Mouse (Mus musculus) embryo, embryonic 9.5 days (tissue): ENCODE measurements around the gene Taf6.
A peak's percentile ranks its signal among the peaks of the same experiment; 100 is the strongest.
"Not testable (repeated sequence)": the region's sequence is repeated elsewhere in the genome, so short reads cannot be mapped to it uniquely, and the experiment has no call there.

ENCODE experiments used
- DNase-seq: peaks from one replicate; pipeline ENCODE4 v3.0.0-alpha.2; 2017; ENCODE audit errors: extremely low spot score

Gene Taf6

DNA sequence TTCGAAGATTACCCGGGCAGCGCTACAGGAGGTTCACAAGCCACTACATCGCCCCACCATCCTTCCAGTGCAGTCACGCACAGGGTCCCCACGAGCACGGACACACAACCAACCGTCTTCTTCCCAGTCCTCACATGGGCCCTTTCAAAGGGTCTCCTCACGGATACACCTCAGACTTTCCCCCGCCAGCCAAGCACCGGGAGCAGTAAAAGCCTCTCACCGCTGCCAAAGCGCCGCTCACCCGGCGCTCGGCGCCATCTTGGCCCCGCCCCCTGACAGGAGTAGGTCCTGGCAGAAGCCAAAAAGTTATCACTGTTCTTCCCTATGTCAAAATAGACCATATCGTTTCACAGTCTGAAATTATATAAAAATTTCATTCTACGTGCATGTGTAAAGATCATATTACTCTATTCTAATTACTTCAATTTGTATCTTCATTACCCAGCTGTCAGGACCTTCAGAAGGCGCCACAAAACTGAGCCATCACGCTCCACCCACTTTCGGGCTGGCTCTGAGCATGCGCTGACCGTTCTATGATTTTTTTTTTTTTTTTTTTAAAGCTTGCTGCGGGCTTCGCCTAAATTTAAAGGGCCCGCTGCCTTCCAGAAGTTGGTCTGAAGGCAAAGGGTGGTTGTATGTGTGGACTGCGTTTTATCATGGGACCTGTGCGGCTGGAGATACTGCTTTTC, at the start of gene Taf6, which contains the start of gene Cnpy4:
TSS of gene Taf6 (minus strand) at position 502 of the 689 bp plus-strand sequence.
TSS of gene Cnpy4 (plus strand) at position 536 of the 689 bp plus-strand sequence.
- peak; percentile 88 for DNase-seq

DNA sequence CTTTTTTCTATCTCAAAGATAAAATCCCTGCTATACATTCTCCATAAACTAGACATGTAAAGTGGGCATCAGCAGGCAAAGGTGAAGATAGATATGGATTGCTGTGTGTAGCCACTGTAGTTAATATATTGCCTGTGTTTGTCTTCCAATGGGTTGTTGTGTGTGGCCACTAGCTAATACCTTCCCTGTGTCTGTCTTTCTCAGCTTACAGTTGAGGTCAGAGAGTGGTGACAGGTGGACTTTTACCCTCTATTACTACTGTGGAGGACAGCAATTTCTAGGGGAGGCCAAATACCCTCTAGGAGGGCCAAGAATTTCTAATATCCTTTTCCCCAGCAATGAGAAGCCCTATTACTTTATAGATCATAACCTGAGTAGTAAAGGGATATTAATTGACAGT, 47.0 kb upstream of the Taf6 start:
- no peak for DNase-seq

DNA sequence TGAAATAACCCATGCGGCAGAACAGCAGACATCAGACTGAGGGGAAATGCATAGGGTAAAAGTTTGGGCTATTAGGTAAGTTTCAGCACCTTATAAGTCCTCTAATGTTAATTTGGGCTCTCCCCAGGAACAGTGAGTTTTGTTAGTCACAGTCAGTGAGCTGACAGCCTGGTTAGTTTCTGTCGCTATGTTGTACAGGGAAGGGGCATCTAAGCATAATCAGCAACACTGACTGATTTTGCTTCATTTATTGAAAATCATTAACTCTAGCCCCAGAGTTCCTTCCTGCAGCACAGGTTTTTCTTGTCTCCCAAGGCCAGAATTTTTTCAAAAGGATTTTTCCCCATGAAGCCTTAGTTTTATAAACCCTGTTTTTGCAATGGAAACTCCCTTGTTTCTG, 46.5 kb upstream of the Taf6 start:
- DNase-seq = no peak

DNA sequence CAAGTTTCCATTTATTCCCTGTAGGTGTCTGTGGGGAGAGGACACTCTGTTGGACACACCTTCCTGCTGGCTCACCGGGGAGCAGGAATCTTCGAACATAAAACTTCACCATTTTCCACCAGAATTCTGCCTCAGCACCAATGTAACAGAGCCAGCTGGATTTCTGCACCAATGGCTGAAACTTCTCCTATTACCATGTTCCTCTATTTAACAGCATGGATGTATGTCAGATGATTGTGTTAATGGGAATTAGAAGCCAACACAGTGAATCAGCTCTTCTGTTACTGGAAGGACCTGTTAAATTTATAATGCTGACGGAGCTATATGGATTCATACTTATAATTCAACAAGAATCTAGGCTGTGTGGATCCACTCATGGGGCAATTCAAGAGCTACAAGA, 42.3 kb upstream of the Taf6 start:
- DNase-seq = no peak

DNA sequence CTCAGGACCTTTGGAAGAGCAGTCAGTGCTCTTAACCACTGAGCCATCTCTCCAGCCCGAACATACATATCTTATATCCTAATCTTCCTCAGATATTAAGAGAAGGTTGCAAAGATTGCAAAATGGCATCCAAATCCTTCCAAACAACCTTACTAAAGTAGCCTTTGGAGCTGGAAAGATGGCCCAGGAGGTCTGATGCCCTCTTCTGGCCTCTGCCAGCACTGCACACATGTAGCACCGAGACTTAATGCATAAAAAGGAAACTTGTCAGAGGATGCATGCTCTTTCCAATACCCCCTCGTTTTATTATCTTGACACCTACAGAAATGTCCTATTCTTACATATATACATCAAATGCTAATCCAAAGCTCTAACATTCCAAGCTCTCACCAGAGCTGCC, 40.8 kb upstream of the Taf6 start:
- no peak for DNase-seq

DNA sequence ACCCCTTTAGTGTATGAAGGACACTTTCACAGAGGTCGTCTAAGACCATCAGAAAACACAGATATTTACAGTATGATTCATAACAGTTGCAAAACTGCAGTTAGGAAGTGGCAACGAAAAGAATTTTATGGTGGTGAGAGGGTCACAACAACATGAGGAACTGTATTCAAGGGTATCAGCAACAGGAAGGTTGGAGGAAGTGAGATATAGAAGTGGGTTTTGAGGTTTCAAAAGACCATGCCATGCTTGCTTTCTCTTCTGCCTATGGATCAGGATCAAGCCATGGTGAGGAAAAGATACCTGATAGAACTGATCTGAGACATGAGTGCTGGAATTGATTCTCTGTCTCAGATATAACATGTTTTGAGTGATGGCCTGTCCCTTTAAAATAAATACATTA, 40.1 kb upstream of the Taf6 start:
- no peak for DNase-seq

DNA sequence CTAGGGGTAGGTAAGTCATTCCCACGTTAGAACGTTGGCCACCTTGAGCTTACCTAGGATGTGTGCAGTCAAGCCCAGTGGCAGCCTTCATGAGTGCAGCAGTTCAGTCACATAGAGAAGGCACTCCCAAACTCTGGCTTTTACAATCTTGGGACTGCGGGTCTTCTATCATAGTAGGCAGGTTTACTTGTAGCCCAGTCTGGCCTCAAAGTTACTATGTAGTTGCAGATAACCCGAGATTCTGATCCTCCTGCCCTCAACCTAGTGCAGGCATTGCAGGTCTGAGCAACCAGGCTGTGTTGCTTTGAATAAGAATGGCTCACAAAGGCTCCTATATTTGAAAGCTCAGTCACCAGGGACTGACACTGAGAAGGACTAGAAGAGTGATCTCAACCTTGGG, 39.2 kb upstream of the Taf6 start:
- no peak for DNase-seq

DNA sequence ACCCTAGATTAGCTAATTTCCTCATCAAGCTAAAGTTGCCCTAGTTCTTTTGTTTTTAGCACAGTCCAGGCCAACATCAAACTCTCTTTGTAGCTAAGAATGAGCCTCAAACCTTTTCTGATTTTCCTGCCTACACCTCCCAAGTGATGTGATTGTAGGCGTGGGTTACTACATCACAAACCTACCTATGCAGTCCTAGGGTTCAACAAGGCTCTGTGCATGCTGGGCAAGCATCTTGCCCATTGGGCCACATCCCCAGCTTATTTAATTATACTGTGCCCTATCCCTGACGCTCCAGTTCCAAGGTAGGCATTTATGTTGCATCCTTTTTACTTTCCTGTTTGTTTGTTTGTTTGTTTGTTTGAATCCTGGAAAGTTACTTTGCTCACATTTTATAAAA, 38.4 kb upstream of the Taf6 start, which contains the start of gene Nxpe5:
TSS of gene Nxpe5 (plus strand) at position 199 of the 400 bp plus-strand sequence.
- no peak for DNase-seq

DNA sequence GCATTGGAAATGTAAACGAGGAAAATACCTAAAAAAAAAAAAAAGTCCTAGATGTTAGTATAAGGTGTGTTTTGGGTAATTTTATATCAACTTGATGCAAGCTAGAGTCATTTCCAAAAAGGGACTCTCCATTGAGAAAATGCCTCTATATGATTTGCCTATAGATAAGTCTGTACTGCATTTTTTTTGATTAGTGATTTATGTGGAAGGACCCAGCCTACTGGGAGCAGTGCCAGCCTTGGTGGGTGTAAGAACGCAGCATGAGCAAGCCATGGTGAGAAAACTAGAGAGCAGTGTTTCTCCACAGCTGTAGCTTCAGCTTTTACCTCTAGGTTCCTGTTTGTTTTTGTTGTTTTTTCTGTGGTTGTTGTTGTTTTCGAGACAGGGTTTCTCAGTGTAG, 36.0 kb upstream of the Taf6 start:
- no peak for DNase-seq

DNA sequence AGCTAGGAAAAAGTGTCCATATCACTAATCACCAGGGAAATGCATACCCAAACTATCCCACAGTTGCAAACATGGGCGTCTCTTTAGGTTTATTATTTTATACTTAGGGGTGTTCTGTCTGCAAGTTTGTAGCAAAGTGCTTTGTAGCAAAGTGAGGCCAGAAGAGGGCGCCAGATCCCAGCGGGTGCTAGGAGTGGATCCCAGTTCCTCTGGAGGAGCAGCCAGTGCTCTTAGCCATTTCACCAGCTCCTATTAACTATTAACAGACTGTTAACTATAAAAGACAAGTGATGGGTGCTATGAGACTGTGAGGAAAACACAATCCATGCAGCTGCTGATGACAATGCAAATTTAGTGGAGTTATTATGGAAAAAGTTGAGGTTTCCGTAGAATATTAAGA, 34.9 kb upstream of the Taf6 start:
- peak; percentile 65 for DNase-seq

DNA sequence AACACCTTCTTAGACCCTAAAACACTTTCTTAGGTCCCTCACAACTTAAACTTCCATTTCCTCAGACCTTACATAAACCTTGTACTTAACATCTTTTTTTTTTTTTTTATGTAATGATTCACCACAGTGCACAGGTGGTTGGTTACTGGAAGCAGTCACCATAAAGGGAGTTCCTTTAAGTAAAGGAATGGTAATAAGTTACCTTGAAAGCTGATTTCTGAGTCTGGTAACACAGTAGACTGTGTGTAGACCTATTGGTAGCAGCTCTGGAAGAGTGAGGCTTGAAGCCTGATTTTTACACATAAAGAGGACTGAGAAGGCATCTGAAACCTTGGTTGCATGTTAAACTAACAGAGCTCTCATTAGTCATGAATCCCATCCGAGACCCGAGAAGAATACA, 32.6 kb upstream of the Taf6 start:
- DNase-seq = no peak

DNA sequence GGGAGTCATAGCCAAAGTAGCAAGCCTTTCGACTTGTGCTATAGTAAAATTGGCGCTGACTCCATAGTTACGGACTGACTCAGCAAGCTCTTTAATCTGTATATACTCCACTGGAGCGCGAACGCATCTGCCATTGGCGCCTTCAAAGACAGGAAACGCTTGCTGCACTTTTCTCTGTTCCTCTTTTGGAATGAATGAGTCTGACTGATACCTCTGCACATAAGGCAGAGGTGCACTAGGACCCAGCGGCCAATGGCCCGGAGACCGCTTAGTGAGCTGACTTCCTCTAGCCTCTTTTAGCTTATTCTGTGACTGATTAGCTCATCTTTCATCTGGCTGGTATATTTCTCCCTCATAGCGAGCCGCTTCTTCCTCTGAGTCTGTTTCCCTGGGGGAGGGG, 29.4 kb upstream of the Taf6 start:
- DNase-seq = not testable (repeated sequence)

DNA sequence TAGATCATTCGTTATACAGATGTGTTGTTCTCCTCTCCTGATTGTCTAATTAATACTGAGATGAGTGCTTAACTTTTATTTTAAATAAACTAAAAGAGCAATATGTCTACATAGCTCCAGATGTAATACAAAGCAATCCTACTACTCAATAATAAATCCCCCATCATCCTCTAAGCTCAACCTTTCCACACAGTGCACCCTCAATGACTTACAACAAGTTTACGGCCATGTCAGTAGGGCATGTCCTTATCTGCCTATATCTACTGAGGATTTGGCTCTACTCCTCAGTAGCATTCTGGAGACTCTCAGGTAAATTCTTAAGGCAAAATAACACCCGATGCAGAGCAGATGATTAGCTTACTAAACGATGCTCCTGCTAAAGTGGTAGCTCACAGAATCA, 20.6 kb upstream of the Taf6 start:
- no peak for DNase-seq

DNA sequence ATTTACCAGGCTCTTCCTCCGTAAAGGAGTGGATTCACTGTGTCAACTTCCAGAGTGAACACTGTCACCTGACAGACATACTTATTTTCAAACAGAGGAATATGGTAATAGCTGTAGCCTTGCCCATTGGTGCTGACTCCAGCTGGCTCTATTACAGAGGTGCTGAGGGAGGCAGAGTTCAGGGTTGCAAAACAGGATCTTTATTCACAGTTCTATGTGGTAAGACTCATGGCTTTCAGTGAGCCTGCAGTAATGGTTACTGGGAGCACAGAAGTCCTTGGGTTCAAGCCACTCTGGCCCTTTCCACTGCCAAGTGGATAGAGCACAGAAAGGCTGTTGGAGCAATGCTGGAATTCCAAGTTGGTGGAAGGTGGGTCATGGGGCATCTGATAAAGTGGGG, 20.0 kb upstream of the Taf6 start:
- DNase-seq = no peak

DNA sequence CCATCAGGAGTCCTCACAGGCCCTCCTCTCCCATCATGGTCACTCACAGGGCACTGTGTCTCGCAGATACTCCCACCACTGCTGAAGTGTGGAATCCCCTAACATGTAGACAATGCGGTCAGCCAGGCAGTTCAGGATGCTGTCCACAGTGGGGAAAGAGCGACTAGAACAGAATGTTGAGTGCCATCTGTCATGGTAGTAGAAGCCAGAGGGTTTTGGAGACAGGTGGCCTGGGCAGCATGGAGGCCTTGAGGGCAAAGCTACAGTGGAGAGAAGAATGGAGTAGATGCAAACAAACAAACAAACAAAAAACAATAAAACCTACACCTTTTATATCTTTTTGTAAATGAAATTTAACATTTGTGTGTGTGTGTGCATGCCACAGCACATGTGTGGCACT, 14.8 kb upstream of the Taf6 start:
- no peak for DNase-seq

DNA sequence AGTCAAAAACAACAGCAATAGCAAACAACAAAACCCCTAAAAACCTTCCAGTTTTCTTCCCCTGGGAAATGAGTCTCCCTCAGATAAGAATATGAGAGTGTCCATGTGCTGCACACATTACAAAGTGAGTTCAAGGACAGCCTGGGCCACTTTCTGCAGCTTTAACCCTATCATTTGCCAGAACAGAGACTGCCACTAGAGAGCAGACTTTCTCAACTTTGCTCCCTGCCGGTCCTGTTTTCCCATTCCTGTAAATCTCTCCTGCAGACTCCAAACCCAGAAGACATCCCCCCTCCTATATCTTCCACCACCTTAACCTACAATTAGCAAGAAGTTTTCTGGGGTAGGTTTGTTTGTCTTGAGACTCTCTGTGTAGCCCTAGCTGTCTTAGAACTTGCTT, 12.3 kb upstream of the Taf6 start:
- no peak for DNase-seq

DNA sequence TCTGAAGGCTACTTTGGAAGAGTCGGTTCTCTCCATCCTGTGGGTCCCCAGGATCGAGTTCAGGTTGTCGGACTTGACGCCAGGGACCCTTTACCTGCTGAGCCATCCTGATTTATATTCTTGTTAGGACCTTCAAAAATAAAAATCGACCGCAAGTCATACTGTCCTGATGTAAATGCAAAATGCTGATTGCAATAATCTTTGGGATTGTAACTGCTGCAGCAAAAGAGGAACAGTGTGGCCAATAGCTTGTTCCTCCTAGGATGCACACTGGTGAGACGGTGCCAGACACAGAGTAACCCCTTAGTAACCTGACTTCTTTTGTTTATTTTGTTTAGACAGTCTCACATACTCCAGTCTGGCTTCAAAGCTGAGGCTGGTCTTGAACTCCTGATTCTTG, 8.2 kb upstream of the Taf6 start:
- DNase-seq = no peak

DNA sequence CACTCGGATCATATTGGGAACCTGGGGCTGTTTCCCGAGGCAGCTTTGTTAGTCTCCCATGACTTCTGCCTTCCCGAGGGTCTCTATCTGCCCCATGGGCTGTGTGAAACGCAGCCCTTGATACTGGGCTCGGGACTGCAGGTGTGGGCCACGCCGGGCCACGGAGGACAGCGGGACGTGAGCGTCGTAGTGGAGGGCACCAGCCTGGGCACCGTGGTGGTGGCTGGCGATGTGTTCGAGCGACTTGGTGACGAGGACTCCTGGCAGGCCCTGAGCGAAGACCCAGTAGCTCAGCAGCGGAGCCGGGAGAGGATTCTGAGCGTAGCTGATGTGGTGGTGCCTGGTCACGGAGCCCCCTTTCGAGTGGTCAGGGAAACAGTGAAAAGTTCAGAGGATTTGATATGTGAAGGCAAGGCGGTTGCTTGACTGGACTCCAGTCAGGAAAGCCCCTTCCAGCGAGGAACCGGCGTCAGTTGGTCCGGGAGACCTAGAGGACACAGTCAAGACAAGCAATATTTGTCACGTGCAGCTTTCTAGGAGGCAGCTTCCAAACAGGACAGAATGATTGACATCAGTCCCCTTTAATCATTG, 7.6 kb upstream of the Taf6 start:
- DNase-seq = peak; percentile 61

DNA sequence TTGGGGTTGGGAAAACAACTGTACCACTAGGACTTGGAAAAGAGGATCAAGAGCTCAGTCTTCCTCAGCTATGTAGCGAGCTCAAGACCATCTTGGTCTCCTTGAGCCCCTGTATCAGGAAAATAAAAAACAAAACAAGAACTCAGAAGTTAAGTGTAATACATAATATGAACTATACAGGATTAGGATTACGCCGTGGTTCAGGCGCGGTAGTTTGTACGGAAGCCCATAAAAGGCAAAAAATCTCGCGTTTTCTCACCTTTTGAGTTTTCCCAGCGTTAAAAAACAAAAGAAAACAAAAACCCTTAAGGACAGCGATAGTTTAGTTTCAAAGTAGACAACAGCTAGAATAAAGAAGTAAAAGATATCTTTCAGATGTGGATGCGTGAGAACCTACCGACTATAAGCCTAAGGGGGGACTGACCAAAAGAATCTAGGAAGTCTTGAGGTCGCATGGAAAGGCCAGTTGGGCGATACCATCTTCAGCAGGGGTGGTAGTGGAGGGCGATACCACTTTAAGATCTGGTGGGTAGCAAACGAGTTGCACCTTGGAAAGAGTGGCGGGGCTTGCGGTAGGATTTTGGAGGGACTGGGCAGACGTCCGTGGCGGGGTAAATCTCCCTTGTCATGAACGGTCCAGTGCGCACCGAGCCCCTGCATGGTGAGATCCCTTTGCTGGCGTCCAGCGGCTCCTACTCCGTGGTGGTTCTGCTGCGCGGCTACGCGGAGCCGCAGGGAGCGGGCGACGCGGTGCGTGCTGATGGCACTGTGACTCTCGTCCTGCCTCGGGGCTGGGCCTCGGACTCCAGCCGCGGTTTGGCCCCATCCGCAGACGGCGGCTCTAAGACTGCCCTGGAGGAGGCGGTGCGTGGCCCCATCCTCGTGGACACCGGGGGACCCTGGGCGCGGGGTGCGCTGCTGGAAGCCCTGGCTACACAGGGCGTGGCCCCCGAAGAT, 6.8 kb upstream of the Taf6 start, which contains the start of gene Mblac1:
TSS of gene Mblac1 (plus strand) at position 544 of the 957 bp plus-strand sequence.
- peak; percentile 92 for DNase-seq

DNA sequence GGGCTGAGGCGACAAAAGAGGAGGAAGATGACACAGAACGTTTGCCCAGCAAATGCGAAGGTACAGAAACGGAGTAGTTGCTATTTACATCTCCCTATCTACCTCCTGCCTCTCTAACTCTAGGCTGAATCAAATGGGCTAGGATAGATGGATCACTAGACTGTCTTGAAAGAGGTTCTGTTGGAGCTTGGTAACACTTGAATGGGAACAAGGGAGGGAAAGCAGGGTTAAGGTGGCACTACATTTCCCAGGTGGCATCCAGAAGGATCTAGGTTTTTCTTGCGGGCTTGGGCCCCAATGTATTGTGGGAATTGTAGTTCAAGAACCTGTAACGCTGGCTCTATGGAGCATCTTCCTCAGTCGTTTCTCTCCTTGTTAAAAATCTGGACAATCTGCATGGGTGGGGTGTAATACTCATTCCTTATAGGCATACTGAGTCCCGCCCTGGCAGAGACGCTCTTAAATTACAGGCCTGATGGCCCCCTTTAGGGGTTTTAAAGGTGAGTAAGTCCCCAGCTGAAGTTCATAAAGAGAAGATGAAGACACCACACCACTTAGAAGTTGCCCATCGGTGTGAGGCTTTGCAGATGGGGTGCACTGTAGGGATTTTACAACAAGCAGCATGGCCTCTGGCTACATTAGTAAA, 533 bp upstream of the Taf6 start:
- peak; percentile 72 for DNase-seq

DNA sequence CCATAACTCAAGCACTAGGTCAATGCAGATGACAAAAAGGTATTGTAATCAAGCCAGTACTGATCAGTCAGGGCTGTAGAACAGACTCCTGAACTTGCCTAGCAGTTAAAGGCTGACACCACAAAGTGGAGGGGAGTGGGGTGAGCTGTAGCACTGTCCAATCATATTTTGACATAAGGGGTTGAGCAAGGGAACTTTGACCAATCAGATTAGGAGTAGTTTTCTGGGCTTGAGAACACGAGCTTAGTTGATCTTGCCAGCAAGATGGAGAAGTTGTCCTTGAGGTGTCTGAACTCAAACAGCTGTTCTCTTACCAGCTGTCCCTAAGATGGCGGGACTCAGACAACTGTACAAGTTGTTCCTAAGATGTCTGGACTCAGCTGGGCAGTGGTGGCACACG, 14.0 kb downstream of the Taf6 start:
- DNase-seq = no peak
